Mouse (Mus musculus) MN1 (cell line): Measurements from ENCODE around the gene Kbtbd4.

Experiments used
- DNase-seq: peaks from one replicate; pipeline ENCODE4 v3.0.0-alpha.2; 2016; ENCODE audit warnings: low spot score

Gene Kbtbd4

DNA sequence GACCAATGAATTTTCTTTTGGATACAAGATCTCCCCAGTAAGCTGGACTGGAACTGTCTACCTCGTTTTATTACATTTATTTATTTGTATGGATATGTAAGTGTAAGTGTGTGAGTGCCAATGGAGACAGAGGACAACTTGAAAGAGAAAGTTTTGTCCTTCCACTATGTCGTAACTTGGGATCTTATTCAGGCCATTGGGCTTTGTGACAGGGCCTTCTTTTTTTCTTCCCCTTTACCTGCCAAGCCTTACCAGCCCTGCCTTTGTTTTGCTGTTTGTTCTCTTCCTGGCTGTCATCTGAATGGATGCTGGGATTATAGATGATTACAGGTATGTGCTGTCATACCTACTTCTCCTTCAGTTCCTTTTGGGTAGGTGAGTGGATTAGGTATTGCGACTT, 54.3 kb downstream of the Kbtbd4 start:
- no peak for DNase-seq

DNA sequence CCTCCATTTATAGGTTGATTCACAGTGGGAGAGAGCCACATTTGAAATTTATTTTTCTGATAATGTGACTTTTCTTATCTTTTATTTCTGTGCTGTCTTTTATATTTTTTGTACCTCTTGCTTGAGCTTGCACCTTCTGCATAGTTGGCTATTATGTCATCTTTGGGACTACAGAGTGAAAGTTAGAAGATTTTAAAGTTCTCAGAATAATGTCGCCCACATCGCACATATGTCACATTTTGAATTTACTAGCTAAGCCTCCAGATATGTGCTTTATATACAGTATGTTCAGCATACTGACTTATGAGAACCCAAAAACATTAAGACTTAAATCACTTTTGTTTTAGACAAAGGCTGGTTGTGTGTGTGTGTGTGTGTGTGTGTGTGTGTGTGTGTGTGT, 55.5 kb downstream of the Kbtbd4 start:
- no peak for DNase-seq
